Mouse (Mus musculus) kidney, postnatal 0 days (tissue): ENCODE data around the gene 2700097O09Rik. TPM values are rescaled to one million over a fixed set of nuclear protein-coding genes. Genes with fewer than 3 reads are reported as not detected.
"Not testable (repeated sequence)": the region's sequence is repeated elsewhere in the genome, so short reads cannot be mapped to it uniquely, and the experiment has no call there.

Source experiments
- ATAC-seq: fragments of 200-750 bp; cut with Nextera tagmentation; replicated peaks from 2 replicates; pipeline ENCODE4 v1.8.0; 2017; ENCODE audit warnings: low read depth, moderate number of reproducible peaks, moderate TSS enrichment, moderate library complexity; ENCODE audit not compliant: low FRiP score
- DNase-seq: peaks from one replicate; pipeline ENCODE4 v3.0.0-alpha.2; 2016; ENCODE audit warnings: low spot score
- H3K27ac ChIP-seq: fragments of 300-500 bp; sonication (generic); 2 replicates; pipeline ENCODE4 v1.5.1; 2014; ENCODE audit warnings: mild to moderate bottlenecking
- H3K27me3 ChIP-seq: fragments of 300-500 bp; sonication (generic); 2 replicates; pipeline ENCODE4 v1.6.1; 2014; ENCODE audit warnings: low read length, mixed read lengths; ENCODE audit not compliant: insufficient read depth
- H3K36me3 ChIP-seq: fragments of 300-500 bp; sonication (generic); 2 replicates; pipeline ENCODE4 v1.6.1; 2014; ENCODE audit warnings: low read length, mixed read lengths; ENCODE audit not compliant: insufficient read depth
- H3K4me1 ChIP-seq: fragments of 300-500 bp; sonication (generic); replicated peaks from 2 replicates; pipeline ENCODE4 v1.6.1; 2014; ENCODE audit warnings: antibody characterized with exemption, low read length, mixed read lengths; ENCODE audit not compliant: insufficient read depth
- H3K4me2 ChIP-seq: fragments of 300-500 bp; sonication (generic); 2 replicates; pipeline ENCODE4 v1.6.1; 2014; ENCODE audit warnings: mild to moderate bottlenecking, low read length, moderate library complexity, mixed read lengths
- H3K4me3 ChIP-seq: fragments of 300-500 bp; sonication (generic); replicated peaks from 2 replicates; pipeline ENCODE4 v1.5.1; 2014; ENCODE audit warnings: low read depth, low read length
- H3K9ac ChIP-seq: fragments of 300-500 bp; sonication (generic); 2 replicates; pipeline ENCODE4 v1.6.1; 2014; ENCODE audit warnings: low read depth, low read length
- H3K9me3 ChIP-seq: fragments of 300-500 bp; sonication (generic); replicated peaks from 2 replicates; pipeline ENCODE4 v1.6.1; 2016; ENCODE audit warnings: low read length, inconsistent platforms, mixed read lengths
- CTCF ChIP-seq: IDR thresholded peaks from 2 replicates; pipeline ENCODE4 v1.5.1; 2016; ENCODE audit warnings: antibody characterized with exemption, low read depth, mild to moderate bottlenecking, moderate library complexity
- WGBS: fragments of 180-500 bp; shearing (Covaris S2); extraction: QIAGEN DNeasy Blood & Tissue Kit; methylation state at CpG from one replicate; pipeline ENCODE4 v1.1.7; 2014; 5-methylcytosine and 5-hydroxymethylcytosine counted together
- polyA plus RNA-seq: library from polyadenylated mRNA; unstranded; fragments of >200 nt; fragmentation: Nextera tagmentation; extraction: Ambion mirVana; gene quantifications from 2 replicates; pipeline ENCODE4 v1.2.1, GENCODE M21; 2015

The 2700097O09Rik gene
- polyA plus RNA-seq, 1 experiment from 2014 or later, result 19.9 TPM

GRCm38 (mm10) chr12:55004396-55004795, 75.5 kb downstream of the 2700097O09Rik start:
- Histone ChIP-seq H3K4me2 (no peak overlapping the region), H3K9ac (no peak overlapping the region), H3K4me1 (no peaks in the 10 kb centered on the region), H3K36me3 (no peaks in the 10 kb centered on the region), H3K27me3 (no peaks in the 10 kb centered on the region), H3K4me3 (no peak overlapping the region), H3K27ac (no peak overlapping the region), H3K9me3 (no peaks in the 10 kb centered on the region)
- no peak for ATAC-seq
- 94% methylated on average over 3 of the region's 3 CpGs for WGBS
- no peak for DNase-seq
- no peak for TF ChIP-seq CTCF

- no peak overlapping the region for H3K4me2 ChIP-seq
- H3K36me3 ChIP-seq, result no peaks in the 10 kb centered on the region
- no peak overlapping the region for H3K4me3 ChIP-seq
- no peak for TF ChIP-seq CTCF
- no peak for DNase-seq
- no peak overlapping the region for H3K27ac ChIP-seq
- no peaks in the 10 kb centered on the region for H3K27me3 ChIP-seq
- H3K9ac ChIP-seq, result no peak overlapping the region
- H3K9me3 ChIP-seq, result no peaks in the 10 kb centered on the region
- no peaks in the 10 kb centered on the region for H3K4me1 ChIP-seq
- 83% methylated on average over 5 of the region's 5 CpGs for WGBS
- ATAC-seq, result no peak
These were observed 76.1 kb downstream of the 2700097O09Rik start for GRCm38 (mm10) chr12:55003843-55004242.

GRCm38 (mm10) chr12:55002532-55002931, 77.4 kb downstream of the 2700097O09Rik start:
- WGBS, result 90% methylated on average over 7 of the region's 7 CpGs
- not testable (repeated sequence) for H3K9ac ChIP-seq, H3K27ac ChIP-seq, H3K9me3 ChIP-seq, ATAC-seq, H3K4me3 ChIP-seq, H3K36me3 ChIP-seq, DNase-seq, H3K27me3 ChIP-seq, H3K4me2 ChIP-seq, H3K4me1 ChIP-seq

GRCm38 (mm10) chr12:54999016-54999690, 80.8 kb downstream of the 2700097O09Rik start:
- no peak for DNase-seq
- no peaks in the 10 kb centered on the region for H3K27me3 ChIP-seq

GRCm38 (mm10) chr12:54998411-54998810, 81.5 kb downstream of the 2700097O09Rik start:
- Histone ChIP-seq H3K9me3 (no peaks in the 10 kb centered on the region), H3K4me3 (no peak overlapping the region), H3K4me1 (no peaks in the 10 kb centered on the region), H3K27me3 (no peaks in the 10 kb centered on the region), H3K4me2 (no peak overlapping the region), H3K9ac (no peak overlapping the region), H3K36me3 (no peaks in the 10 kb centered on the region), H3K27ac (no peak overlapping the region)
- ATAC-seq (no peak), DNase-seq (no peak)
- TF ChIP-seq CTCF, result no peak
- WGBS, result 55% methylated on average over 5 of the region's 5 CpGs

More at GRCm38 (mm10) chr12:54999016-54999690, 80.8 kb downstream of the 2700097O09Rik start:
- ATAC-seq, result no peak
- Histone ChIP-seq H3K36me3 (no peaks in the 10 kb centered on the region), H3K4me3 (no peak overlapping the region), H3K4me1 (no peaks in the 10 kb centered on the region), H3K9me3 (no peaks in the 10 kb centered on the region), H3K9ac (no peak overlapping the region), H3K27ac (no peak overlapping the region), H3K4me2 (no peak overlapping the region)
- 82% methylated on average over 14 of the region's 14 CpGs for WGBS
- TF ChIP-seq CTCF, result no peak

- Histone ChIP-seq H3K27me3 (no peaks in the 10 kb centered on the region), H3K4me3 (no peak overlapping the region), H3K36me3 (no peaks in the 10 kb centered on the region), H3K9ac (no peak overlapping the region), H3K4me1 (no peaks in the 10 kb centered on the region), H3K4me2 (no peak overlapping the region), H3K9me3 (no peaks in the 10 kb centered on the region), H3K27ac (no peak overlapping the region)
- DNase-seq, result no peak
- WGBS, result 89% methylated on average over 6 of the region's 6 CpGs
- TF ChIP-seq CTCF, result no peak
- no peak for ATAC-seq
These were observed 82.9 kb downstream of the 2700097O09Rik start for GRCm38 (mm10) chr12:54996979-54997474.
